Mouse (Mus musculus) brain, embryonic 14.5 days (tissue): Measurements from ENCODE around the gene Ipo13.

ENCODE experiments used
- CTCF ChIP-seq: fragments of 200-500 bp; IDR thresholded peaks from 2 replicates; pipeline ENCODE4 v1.5.1; 2012; ENCODE audit warnings: inconsistent platforms, mild to moderate bottlenecking, moderate library complexity, borderline replicate concordance; ENCODE audit not compliant: insufficient read depth, insufficient read length; ENCODE audit errors: extremely low read depth
- POLR2A ChIP-seq: fragments of 200-500 bp; IDR thresholded peaks from 2 replicates; pipeline ENCODE4 v1.6.1; 2012; ENCODE audit warnings: mild to moderate bottlenecking, inconsistent platforms, borderline replicate concordance; ENCODE audit not compliant: poor library complexity, insufficient read depth, insufficient read length, severe bottlenecking; ENCODE audit errors: extremely low read depth

DNA sequence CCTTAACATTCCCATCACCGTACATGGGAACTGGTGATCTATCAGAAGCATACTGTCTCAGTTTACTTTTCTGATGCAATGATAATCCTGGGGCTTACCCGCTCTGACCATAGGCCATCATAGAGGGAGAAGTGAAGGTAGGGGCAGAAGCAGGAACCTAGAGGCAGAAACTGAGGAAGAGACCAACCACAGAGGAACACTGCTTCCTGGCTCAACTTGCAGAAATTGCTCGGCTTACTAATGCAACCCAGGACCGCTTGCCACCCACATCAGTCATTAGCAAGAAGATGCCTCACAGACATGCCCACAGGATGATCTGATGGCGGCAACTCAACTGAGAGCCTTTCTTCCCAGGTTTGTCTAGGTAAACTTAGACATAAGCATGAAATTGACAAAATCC lies 4.0 kb upstream of the Ipo13 start:
- no peak for TF ChIP-seq CTCF
- no peak for TF ChIP-seq POLR2A
